Mouse (Mus musculus) lung, postnatal 0 days (tissue): ENCODE data around the gene Ssh2.

Experiments
- CTCF ChIP-seq: IDR thresholded peaks from 2 replicates; pipeline ENCODE4 v1.5.1; 2016; ENCODE audit warnings: antibody characterized with exemption, mild to moderate bottlenecking
- EP300 ChIP-seq: IDR thresholded peaks from 2 replicates; pipeline ENCODE4 v1.6.1; 2016; ENCODE audit warnings: antibody characterized with exemption, mild to moderate bottlenecking, control low read depth

- TF ChIP-seq CTCF (no peak), EP300 (peak; percentile 63; the same call in 1 of the 2 replicates)
Observed at GRCm38 (mm10) chr11:77384151-77384550, 168.1 kb downstream of the Ssh2 start.
